Mouse (Mus musculus) hindbrain, embryonic 11.5 days (tissue): ENCODE results near the gene Zfp386. TPM values are rescaled to one million over a fixed set of nuclear protein-coding genes. Genes with fewer than 3 reads are reported as not detected.

Source experiments
- ATAC-seq: fragments of 200-750 bp; cut with Nextera tagmentation; 2 replicates; pipeline ENCODE4 v1.8.0; 2017; ENCODE audit warnings: mild to moderate bottlenecking, moderate TSS enrichment, moderate library complexity; ENCODE audit not compliant: low FRiP score
- DNase-seq: peaks from one replicate; pipeline ENCODE4 v3.0.0-alpha.2; 2015; ENCODE audit warnings: low spot score
- H3K27ac ChIP-seq: fragments of 300-500 bp; sonication (generic); 2 replicates; pipeline ENCODE4 v1.5.1; 2014; ENCODE audit warnings: mild to moderate bottlenecking, low read depth, low read length
- H3K27me3 ChIP-seq: fragments of 300-500 bp; sonication (generic); 2 replicates; pipeline ENCODE4 v1.6.1; 2014; ENCODE audit warnings: mild to moderate bottlenecking, low read length, moderate library complexity, mixed read lengths; ENCODE audit not compliant: control insufficient read depth, insufficient read depth
- H3K36me3 ChIP-seq: fragments of 300-500 bp; sonication (generic); 2 replicates; pipeline ENCODE4 v1.6.1; 2014; ENCODE audit warnings: mild to moderate bottlenecking, low read length, moderate library complexity, mixed read lengths; ENCODE audit not compliant: control insufficient read depth, insufficient read depth
- H3K4me1 ChIP-seq: fragments of 300-500 bp; sonication (generic); replicated peaks from 2 replicates; pipeline ENCODE4 v1.6.1; 2014; ENCODE audit warnings: low read length, mixed read lengths; ENCODE audit not compliant: control insufficient read depth, insufficient read depth
- H3K4me2 ChIP-seq: fragments of 300-500 bp; sonication (generic); replicated peaks from 2 replicates; pipeline ENCODE4 v1.6.1; 2014; ENCODE audit warnings: mild to moderate bottlenecking, low read depth, low read length
- H3K4me3 ChIP-seq: fragments of 300-500 bp; sonication (generic); 2 replicates; pipeline ENCODE4 v1.5.1; 2014; ENCODE audit warnings: low read depth, low read length
- H3K9ac ChIP-seq: fragments of 300-500 bp; sonication (generic); 2 replicates; pipeline ENCODE4 v1.6.1; 2014; ENCODE audit warnings: low read depth, low read length
- H3K9me3 ChIP-seq: fragments of 300-500 bp; sonication (generic); 2 replicates; pipeline ENCODE4 v1.6.1; 2016; ENCODE audit warnings: low read length; ENCODE audit not compliant: control insufficient read depth
- WGBS: fragments of 180-500 bp; shearing (Covaris S2); extraction: QIAGEN DNeasy Blood & Tissue Kit; methylation state at CpG from one replicate; pipeline ENCODE4 v1.1.7; 2014; 5-methylcytosine and 5-hydroxymethylcytosine counted together
- polyA plus RNA-seq: library from polyadenylated mRNA; unstranded; fragments of >200 nt; fragmentation: Nextera tagmentation; extraction: Ambion mirVana; gene quantifications from 2 replicates; pipeline ENCODE4 v1.2.1, GENCODE M21; 2014

Gene Zfp386
- polyA plus RNA-seq, 1 experiment from 2014 or later = 70.8 TPM

DNA sequence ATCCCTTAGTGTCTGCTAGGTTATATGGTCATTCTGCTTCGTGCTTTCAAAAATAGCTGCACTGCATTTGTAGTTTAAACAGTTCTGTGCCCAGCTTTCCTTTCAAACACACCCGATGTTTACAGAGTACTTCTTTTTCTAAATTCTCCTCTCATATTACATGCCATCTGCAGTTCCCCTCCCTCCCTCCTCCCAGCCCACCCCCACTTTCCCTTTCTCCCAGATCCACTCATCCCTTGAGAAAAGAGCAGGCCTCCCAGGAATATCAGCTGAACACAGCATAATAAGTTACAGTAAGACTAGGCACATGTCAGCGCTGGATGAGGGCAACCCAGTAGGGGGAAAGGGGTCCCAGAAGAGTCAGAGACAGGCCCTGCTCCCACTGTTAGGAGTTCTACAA lies 1.7 kb downstream of the Zfp386 start:
- H3K4me3 ChIP-seq = peak overlapping the region; percentile 89
- H3K27me3 ChIP-seq = no peaks in the 10 kb centered on the region
- no peak overlapping the region for H3K27ac ChIP-seq
- H3K9ac ChIP-seq = no peak overlapping the region; the same call in 1 of the 2 replicates
- no peaks in the 10 kb centered on the region for H3K4me1 ChIP-seq
- no peak for ATAC-seq
- peak overlapping the region; percentile 65 for H3K4me2 ChIP-seq
- H3K9me3 ChIP-seq = peaks cover 2% of the 10 kb centered on the region; the same call in 1 of the 2 replicates
- H3K36me3 ChIP-seq = 0 out of 2 replicates have a peak, but pooled peaks cover 2% of the 10 kb centered on the region
- no peak for DNase-seq
- 84% methylated on average over 3 of the region's 3 CpGs for WGBS

DNA sequence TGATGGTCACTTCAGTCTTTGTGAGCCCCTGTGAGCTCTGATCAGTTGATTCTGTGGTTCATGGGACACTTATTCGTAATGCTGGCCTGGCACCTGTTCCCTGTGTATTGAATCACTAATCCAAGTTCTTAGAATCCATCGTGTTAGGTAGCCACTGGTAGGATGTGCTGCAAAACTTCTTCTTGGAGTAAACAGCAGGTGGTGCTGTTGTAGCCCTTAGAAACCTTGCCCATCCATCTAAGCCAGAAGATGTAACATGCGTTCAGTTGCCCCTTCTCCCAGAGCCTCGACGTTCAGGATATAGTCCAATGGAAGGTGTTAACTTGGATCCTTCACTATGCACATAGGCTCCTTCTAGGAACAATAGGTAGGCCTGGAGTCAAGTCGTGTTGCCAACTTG lies 2.2 kb downstream of the Zfp386 start:
- Histone ChIP-seq H3K27ac (no peak overlapping the region), H3K27me3 (no peaks in the 10 kb centered on the region), H3K9me3 (peaks cover 5% of the 10 kb centered on the region; the same call in 1 of the 2 replicates), H3K9ac (no peak overlapping the region), H3K4me2 (no peak overlapping the region), H3K36me3 (peaks cover 5% of the 10 kb centered on the region), H3K4me3 (no peak overlapping the region; the same call in 1 of the 2 replicates), H3K4me1 (no peaks in the 10 kb centered on the region)
- no peak for ATAC-seq
- 93% methylated on average over 6 of the region's 6 CpGs for WGBS
- no peak for DNase-seq

DNA sequence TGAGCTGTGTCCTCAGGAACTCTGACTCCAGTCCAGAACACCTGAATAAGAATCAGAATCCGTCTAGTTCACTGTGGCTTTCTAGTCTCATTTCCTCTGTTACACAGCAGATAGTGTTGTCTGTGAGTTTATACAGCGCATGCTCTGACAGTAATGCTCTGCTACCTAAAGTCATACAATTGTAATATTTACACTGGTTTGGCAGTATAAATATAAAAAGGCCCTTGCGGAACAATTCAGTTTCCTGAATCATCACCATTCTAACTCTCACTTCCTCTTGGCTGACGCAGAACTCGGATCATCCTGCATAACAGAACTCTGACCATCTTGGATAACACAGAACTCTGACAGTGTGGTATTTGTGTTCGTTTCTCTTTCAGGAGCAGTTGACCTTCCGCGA lies 6.8 kb downstream of the Zfp386 start:
- Histone ChIP-seq H3K27me3 (no peaks in the 10 kb centered on the region), H3K9ac (no peak overlapping the region), H3K27ac (no peak overlapping the region), H3K4me2 (no peak overlapping the region), H3K4me1 (no peaks in the 10 kb centered on the region), H3K9me3 (peaks cover 18% of the 10 kb centered on the region), H3K4me3 (no peak overlapping the region), H3K36me3 (peaks cover 33% of the 10 kb centered on the region)
- ATAC-seq (no peak), DNase-seq (no peak)
- 95% methylated on average over 8 of the region's 8 CpGs for WGBS

DNA sequence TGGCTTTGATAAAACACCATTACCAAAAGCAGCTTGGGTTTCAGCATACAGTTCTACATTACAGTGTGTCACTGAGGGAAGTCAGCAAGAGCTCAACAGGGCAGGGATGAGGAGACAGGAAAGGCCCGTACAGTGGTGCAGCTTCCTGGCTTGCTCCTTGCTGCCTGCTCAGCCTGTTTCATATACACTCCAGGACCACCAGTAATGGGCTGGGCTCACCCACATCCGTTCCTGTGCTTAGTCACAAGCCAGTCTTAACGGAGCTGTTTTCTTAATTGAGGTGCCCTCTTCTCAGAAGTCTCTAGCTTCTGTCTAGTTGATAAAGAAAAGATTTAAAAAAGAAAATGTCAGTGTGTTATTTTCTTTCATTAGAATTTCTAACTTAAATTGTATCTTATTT lies 8.6 kb downstream of the Zfp386 start:
- Histone ChIP-seq H3K4me2 (no peak overlapping the region), H3K9ac (no peak overlapping the region), H3K4me1 (no peaks in the 10 kb centered on the region), H3K27me3 (no peaks in the 10 kb centered on the region), H3K36me3 (peaks cover 45% of the 10 kb centered on the region), H3K9me3 (peaks cover 27% of the 10 kb centered on the region), H3K4me3 (no peak overlapping the region), H3K27ac (no peak overlapping the region)
- 95% methylated on average over 3 of the region's 3 CpGs for WGBS
- ATAC-seq (no peak), DNase-seq (no peak)

DNA sequence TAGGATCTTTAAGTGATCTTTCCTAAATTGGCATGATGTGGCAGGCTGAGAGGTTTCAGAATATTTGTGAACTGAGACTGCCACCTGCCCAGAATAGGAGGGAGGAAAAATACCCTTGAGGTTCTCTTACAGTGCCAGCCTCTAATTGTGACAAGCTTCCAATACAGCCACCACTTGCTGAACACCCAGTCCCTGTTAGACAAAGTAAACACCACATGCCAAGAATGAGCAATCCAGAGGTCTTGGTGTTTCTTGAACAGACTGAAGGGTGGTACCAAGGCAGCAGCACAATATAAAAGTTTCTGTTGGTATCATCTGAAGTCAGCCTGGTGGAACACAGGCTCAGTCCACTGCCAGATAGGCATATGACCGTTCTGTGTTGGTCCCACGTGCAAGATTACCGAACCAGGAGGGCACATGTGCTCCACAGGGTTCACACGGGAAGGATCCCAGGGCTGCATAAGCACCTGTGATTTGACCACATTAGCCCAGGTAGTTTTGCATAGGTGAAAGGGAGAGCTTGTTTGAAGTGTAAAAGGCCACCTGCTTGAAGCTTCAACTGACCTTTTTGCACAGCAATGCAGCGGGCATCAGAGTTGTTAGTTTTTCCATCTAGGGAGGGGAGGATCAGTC lies 14.2 kb downstream of the Zfp386 start:
- Histone ChIP-seq H3K36me3 (peaks cover 34% of the 10 kb centered on the region), H3K27me3 (no peaks in the 10 kb centered on the region), H3K27ac (no peak overlapping the region), H3K9me3 (peaks cover 25% of the 10 kb centered on the region), H3K4me2 (no peak overlapping the region), H3K9ac (no peak overlapping the region), H3K4me1 (no peaks in the 10 kb centered on the region), H3K4me3 (no peak overlapping the region)
- 92% methylated on average over 5 of the region's 5 CpGs for WGBS
- peak; percentile 25; the same call in 1 of the 2 replicates for ATAC-seq
- DNase-seq = no peak

DNA sequence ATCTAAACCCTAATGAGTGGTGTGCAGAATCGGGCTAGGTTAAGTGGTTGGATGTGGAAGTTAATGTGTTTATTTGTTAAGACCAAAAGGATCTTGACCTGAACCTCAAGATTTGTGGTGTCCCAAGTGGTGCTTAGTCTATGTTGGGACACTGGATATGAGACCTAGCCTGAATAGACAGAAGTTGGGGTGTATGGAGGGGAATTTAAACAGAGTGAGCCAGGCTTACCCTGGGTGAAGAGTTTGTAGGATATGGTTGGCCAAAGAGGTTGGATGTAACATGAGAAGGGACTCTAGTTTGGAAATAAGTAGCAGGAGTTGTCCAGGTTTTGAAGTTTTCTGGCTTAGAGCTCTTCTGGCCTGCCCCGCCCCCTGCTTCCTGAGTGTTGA lies 14.7 kb downstream of the Zfp386 start:
- H3K27me3 ChIP-seq = no peaks in the 10 kb centered on the region
- no peak; the same call in 1 of the 2 replicates for ATAC-seq
- peaks cover 20% of the 10 kb centered on the region for H3K9me3 ChIP-seq
- no peak overlapping the region for H3K27ac ChIP-seq
- no peaks in the 10 kb centered on the region for H3K4me1 ChIP-seq
- no peak overlapping the region for H3K9ac ChIP-seq
- no peak overlapping the region for H3K4me2 ChIP-seq
- 98% methylated on average over 2 of the region's 2 CpGs for WGBS
- peaks cover 29% of the 10 kb centered on the region for H3K36me3 ChIP-seq
- DNase-seq = no peak
- no peak overlapping the region for H3K4me3 ChIP-seq

DNA sequence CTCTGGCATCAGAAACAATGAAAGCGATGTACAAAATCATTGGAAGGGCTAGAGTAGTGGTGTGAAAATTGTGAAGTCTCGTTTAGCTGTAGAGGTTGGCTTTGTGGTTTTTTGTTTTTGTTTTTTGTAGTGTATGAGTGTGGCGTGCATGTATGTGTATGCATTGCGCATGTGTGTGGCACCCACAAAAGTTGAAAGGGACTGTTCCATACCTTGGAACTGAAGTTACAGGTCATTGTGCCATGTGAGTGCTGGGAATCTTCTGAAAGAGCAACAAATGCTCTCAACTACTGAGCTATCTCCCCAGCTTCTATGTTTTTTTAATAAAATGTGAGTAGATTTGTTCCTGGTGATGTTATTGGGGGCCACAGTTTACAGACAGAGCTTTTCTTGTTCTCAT lies 15.5 kb downstream of the Zfp386 start:
- H3K4me3 ChIP-seq = no peak overlapping the region
- peaks cover 18% of the 10 kb centered on the region for H3K9me3 ChIP-seq
- WGBS = 95% methylated on average over 4 of the region's 4 CpGs
- H3K27me3 ChIP-seq = no peaks in the 10 kb centered on the region
- DNase-seq (no peak), ATAC-seq (no peak)
- no peak overlapping the region for H3K4me2 ChIP-seq
- peaks cover 26% of the 10 kb centered on the region for H3K36me3 ChIP-seq
- no peak overlapping the region for H3K9ac ChIP-seq
- H3K27ac ChIP-seq = no peak overlapping the region
- H3K4me1 ChIP-seq = no peaks in the 10 kb centered on the region

DNA sequence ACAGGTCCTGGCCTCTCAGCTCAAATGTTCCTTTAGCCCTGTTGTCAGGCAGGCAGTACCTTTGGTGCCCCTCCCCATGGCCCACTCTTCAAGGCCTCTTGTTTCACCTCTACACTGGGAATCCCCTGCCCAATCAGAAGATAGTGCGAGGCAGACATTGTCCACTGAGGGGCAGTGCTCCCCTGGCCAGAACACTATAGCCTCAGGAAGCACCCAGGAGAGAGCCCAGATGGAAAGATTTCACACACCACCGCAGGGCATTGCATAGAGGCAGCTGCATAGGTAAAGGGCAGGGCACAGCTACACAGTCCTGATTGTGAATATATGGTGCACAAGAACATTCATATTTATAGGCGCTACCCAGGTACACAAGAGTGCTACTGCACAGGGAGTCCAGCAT lies 23.5 kb downstream of the Zfp386 start:
- 33% methylated on average over 3 of the region's 3 CpGs for WGBS
- Histone ChIP-seq H3K4me2 (no peak overlapping the region), H3K9me3 (no peaks in the 10 kb centered on the region), H3K9ac (no peak overlapping the region), H3K4me3 (no peak overlapping the region), H3K27me3 (no peaks in the 10 kb centered on the region; the same call in 1 of the 2 replicates), H3K4me1 (no peaks in the 10 kb centered on the region), H3K36me3 (no peaks in the 10 kb centered on the region), H3K27ac (no peak overlapping the region)
- ATAC-seq = peak; percentile 86
- DNase-seq = peak; percentile 62
